Mouse (Mus musculus) urinary bladder, postnatal 4 days (tissue): Measurements from ENCODE around the gene P2rx2.

Experiments
- DNase-seq, 2 experiments: peaks; one replicate each; pipeline ENCODE4 v3.0.0; 2021 to 2022; ENCODE audit warnings: low spot score in 2 of 2

Gene P2rx2

DNA sequence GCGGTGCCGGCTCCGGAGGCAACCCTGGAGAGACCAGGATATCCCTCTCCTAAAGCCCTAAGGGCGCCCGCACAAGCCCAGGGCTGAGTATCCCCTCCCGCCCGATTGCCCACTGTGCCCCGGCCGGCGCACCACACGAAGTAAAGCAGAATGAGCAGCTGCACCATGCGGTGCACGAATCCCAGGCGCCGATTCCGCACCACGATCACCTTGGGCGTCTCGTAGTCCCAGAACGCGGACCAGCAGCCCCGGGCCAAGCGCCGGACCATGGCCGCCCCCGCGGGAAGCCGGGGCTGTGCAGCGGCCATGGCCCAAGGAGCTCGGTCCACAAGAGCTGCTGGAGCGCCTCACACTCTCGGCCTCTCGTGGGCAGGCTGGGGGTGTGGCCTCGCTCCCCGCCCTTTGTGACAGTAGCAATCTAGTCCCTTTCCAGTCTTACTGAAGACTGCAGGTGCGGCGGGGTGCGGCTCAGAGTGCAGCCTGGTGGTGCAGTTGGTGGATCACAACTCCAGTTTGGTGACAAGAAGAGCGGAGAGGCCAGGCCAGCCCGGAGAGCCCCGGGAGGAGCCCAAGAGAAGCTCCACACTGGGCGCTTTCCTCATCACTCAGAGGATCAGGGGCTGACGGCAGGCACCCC, at the start of gene P2rx2:
TSS of gene P2rx2 (minus strand) at position 565 of the 637 bp plus-strand sequence.
- DNase-seq, result peak in 1 of 2 experiments; percentile 44

DNA sequence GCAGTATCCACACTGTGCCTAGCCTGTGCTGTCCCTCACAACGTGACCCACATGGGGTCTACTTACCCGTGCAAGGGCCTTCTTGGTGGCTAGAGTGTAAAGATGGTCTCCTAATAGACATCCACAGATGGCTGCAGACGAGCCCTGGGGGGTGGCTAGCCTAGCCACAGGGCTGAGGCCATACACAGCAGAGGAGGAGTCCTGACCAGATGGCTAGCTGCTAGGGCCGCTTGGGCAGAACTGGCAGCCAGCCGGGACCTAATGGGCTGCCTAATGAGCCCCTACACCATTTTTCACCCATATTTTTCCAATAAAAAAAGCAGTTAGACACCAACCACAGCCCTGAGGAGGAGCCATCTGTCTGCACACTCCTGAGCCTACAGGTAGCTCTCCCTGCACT, 49.7 kb upstream of the P2rx2 start:
- DNase-seq, result no peak

DNA sequence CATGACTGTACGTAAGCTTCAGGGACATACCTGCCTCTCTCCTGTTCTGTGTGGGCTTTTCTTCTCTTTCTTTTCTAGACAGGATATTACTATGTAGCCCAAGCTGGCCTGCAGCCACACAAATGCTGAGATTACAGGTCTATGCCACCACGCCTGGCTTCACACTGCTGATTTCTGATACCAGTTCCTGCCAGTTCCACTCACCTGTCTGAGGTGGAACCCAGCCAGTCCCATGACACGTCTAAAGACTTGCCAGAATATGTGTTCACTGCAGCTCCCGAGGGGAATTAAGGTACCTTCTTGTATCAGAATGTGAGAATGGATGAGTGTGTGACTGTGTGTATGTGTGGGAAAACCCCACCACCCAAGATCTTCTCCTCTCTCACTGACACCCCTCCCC, 47.6 kb upstream of the P2rx2 start:
- no peak for DNase-seq

DNA sequence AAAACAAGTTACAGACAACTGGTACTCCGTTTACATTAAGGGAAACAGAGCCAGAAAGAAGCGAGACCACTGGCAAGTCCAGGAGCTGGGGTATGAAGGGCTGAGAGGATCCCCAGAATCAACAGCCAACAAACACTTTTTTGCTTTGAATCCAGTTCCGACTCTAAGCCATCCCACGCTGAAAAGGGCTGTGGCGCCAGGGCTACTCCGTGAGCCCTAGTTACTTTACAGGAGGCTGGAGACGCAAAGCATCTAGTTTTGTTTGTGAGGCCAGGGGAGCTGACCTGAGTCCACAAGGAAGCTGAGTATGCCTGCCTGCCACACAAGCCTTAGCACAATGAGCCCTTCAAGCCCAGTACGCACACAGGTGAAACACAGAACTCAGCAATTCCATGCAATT, 44.3 kb upstream of the P2rx2 start:
- no peak for DNase-seq

DNA sequence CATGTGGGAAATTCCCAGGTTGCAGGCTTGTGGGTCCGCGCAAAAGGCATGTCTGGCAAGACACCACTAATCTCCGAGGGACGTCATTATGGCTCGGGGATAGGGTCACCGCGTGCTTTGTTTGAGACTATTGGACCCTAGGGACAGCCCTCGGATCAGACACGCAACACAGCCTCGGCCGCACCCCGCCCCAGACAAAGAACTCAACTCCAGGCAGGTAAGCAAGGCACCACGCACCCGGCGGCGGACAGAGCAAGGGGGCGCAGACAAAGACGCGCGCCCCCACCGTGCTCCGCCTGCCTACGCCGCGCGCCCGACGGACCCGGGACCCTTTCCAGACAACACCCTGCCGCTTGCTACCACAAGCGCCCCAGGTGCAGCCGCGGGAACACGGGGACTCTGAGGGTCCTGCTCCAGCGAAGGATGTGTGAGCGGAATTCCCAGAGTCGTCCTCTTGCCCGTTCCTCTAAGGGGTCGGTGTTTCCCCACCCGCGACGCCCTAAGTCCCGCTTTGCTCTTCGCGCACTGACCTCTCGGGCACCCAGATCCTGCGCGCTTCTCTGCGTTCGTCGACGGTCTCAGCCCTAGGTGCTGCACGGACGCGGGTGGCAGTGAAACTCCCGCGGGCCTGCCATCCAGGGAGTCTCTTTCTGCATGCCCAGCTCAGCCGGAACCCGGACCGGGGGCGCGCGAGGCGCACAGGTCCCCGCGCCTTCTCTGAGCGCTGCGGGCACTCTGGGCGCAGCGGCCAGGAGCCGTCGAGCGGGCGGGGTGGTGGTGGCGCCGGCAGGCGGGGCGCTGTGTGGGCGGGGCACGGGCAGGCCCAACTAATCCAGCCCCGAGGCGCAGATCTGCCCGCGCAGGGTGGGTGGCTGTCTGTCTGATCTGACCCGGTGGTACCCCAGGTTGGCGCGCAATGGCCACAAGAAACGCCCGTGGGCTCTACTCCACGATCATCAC, 43.6 kb upstream of the P2rx2 start:
- peak; percentile 69 to 76 for DNase-seq

DNA sequence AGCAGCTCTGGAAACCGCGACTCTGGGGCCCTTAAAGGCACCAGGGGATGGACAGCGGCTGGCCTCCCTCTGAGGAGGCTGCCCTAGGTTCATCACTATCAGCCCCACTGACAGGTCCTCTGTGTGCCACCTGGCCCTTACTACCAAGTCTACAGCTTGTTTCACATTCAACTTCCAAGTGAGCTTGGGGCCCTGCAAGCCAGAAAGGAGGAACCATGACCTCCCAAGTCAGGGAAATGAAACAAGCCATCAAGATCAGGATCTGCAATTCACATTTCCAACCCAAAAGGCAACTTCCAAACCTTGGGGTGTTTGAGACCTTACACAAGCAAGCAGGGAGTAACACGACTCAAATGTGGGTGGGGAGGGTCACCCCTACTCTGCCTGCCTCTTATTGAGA, 42.3 kb upstream of the P2rx2 start:
- no peak for DNase-seq

DNA sequence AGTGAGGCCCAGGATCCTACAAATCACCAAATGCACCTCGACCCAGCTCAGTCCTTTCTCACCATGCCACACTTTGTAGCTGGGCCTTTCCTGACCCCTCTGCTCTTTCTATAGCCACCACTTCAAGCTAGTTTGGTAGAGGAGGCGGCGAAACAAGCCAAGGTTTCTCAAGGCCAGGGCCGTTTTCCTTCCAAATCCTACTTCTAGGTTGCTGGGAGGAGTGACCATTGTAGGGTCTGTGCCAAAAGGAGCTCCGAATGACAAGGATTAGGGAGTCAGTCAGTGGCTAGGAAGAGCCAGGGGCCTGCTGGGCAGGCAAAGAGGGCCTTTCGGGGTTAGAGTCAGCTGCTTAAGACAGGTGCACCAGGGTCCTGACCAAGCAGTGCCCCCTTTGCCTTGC, 41.5 kb upstream of the P2rx2 start:
- no peak for DNase-seq

DNA sequence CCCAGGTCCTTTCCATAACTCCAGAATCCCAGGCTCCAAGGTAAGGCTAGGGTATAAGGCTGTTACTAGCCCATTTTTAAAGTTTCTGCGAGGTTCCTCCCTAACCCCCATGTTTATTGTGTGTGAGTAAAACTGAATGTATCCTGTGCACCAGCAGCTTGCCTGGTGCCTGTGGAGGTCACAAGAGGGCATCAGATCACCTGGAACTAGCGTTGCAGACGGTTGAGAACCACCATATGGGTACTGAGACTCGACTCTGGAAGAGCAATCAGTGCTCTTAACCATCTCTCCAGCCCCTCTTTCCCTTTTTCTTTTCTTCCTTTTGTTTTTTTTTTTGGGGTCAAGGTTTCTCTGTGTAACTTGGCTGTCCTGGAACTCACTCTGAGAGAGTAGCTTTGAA, 36.8 kb upstream of the P2rx2 start:
- no peak for DNase-seq

DNA sequence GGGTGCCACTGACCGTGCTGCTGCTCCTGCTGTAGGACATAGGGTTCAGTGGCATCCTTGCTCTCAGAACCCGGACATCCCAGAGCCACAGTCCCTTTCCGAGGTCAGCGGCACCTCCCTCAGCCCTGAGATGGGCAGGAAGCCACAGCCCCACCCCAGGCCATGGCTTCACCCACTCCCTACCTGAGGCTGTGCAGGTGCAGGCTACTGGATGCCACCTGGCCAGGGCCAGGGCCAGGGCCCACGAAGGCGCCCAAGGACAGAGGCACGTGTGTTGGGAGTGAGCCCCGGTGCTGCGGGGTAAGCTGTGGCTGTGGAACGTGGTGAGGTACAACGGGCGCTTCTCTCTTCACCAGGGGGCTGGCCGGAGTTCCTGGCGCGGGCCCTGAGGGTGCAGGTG, 36.1 kb upstream of the P2rx2 start:
- DNase-seq, result no peak

DNA sequence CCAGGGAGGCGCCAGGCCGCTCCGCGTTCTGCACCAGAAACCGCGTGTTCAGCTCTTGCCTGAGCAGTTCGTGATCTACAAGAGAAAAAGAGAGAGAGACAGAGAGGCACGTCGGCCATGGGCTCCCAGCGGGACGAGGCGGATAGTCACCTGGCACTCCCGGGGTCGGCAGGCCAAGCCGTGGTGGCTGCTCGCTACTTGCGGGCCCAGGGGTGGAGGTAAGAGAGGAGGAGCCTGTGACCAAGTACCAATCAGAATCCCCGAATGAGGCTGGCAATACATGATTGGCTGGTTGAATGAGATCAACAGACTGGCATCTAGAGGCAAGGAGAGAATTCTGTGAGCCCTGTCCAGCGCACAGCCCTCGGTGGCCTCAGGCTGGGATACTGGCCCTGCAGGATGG, 35.2 kb upstream of the P2rx2 start:
- no peak for DNase-seq

DNA sequence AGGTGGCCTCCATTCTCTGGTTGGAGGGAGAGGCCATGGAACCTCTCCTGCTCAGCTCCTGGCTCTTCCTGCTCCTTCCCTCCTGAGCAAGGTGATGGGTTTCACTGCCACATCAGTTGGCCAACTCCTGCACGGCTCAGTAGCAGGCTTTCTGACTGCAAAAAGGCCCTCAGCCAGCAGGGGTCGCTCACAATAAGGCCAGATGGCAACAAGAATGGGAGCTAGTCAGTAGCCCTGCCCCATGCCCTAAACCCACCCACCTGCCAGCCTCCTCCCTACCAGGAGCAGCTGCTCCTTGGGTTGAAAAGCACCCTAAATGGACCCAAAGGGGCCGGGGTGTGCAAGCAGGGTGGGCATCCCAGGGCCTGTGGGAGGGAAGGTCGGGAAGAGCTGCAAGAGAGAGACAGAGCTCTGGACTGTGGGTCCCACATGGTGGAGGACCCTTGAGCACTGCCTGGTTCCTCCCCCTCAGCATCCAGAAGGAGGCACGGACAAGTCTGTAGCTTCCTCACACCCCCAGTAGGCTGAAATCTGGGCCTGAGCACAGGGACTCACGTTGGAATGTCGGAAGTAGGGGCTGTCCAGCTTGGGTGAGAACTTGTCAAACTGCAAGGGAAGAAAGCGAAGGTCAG, 33.9 kb upstream of the P2rx2 start:
- DNase-seq, result peak in 1 of 2 experiments; percentile 74

DNA sequence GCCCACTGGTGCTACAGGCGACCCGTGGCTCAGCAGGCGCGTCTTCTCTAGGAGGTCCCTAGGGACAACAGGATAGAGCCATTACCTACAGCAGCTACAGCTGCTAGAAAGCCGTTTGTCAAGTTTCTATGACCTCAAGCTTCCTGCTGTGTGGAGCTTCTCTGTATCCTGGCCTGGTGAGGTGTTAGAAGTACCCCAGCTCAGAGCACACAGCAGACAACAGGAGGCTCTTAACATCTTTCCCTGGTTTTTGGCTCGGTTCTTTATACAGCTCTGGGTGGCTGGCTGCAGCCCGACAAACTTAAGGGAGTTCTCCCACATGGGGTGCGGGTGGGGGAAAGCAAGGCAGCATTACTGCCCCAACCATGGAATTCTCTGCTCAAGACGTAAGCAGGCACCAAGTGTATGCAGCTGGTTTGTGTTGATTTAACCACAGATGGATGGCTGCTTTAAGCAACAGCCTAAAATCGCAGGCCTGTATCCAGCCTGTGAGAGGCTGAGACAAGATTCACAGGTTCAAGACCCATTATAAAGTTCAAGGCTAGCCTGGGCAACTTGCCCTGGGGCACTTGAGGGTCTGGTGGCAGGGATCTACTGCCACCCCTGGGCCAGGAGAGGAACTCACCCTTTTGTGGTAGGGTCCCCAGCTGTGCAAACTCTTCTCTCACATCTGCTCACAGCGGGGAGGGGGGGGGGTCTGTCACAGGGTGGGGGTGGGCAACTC, 21.0 kb upstream of the P2rx2 start:
- DNase-seq, result no peak

DNA sequence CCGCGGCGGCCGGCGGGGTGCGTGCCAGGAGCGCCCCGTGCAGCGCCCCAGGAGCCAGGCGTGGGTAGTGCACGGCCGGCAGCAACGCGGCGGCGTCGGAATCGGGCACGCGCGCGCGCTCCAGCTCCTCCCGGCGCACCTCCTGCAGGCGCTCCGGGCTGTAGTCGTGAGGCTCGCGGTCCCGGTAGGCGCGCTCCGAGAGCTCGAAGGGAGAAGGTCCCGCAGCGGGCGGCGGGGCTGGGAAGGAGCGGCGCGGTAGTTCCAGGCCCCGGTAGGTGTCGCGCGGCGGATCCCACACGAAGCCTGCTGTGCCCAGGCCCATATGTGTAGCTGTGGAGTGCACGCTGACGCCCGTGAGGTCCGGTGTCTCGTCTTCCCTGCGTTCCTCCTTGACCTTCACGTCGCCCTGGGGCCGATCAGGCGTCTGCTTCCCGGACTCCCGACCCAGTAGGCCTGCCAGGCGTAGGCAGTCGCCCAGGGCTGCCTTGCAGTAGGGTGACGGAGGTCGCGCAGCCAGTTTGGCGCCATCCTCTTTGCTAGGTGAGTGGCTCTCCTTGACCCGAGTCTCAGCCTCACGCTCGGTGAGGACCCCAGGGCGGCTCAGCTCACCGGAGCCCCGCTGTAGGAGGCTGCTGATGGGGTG, 20.3 kb upstream of the P2rx2 start:
- peak; percentile 71 to 82 for DNase-seq

DNA sequence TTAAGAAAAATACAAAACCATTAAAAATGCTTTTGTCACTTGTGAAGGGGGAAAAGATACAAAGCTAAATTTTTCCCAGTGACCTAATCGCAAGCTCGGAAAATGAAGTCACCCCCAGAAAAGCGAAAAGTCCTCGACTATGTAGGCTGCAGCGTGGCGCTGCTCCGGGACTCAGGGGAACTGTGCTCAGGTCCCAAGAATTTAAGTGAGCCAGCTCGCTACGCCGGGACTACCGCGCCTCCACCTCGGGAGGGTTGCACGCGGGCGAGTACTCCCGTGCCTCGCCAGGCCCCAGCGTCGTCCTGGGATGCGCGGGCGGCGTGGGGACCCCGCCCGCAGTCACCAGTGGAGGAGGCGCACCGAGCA, 19.8 kb upstream of the P2rx2 start:
- DNase-seq, result no peak

DNA sequence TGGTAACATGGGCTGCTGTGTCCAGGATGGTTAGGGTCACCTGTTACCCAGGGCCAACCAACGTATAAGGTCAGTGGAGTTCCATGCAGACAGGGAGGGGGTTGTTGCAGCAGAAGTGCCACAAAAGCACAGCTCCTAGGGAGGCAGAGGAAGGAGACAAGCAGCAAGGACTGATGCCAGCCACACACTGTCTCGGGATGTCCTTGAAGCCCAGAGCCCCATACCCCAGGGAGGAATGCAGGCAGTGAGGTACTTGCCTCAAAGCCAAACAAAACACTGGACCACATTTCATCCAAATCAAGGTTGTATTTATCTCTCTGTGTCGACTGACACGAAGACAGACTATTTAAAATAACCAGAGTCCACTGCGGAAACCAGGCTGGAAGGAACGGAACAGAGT, 18.5 kb upstream of the P2rx2 start:
- DNase-seq, result no peak

DNA sequence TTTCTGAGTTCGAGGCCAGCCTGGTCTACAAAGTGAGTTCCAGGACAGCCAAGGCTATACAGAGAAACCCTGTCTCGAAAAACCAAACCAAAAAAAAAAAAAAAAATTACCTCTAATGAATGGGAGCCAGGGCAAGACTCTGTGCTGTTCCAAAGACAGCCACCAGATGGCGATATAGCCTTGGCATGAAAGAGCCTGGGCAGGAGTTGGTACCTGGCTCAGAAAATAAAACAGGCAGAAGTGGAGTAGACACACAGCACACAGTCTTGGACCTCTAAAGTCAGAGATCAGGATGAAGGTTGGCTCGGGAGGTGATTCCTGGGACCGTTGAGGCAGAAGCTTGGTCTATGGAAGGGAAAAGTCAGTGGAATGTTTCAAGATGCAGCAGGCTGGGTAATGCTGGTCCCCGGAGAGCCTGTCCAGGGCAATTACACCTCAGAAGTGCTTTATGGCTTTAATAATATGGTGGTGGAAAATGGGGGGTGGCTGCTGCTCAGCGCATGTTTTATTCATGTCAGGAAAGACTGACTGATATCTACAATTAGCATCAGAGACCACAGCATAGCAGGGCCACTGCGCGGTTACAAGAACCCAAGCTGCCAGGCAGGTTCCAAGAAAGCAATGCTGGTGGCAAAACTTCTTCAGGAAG, 14.6 kb upstream of the P2rx2 start:
- peak; percentile 62 to 83 for DNase-seq

DNA sequence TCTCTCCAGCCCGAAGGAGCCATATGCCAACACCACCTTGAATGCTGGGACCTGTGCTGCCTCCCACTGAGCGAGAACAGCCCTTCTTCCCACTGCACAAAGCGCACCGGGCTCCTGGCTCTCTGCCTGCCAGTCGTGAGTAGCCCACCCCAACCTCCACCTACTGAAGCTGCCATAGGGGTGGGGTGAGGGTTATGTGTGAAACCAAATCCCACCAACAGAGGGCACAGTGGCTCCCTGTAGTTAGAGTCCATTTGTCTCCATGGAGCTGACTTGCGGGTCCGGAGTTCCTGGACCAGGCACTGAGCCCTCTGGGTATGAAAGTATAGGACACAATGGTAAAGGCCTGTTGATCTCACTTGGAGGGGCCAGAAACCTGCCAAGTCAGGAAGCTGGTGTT, 11.7 kb upstream of the P2rx2 start:
- no peak for DNase-seq

DNA sequence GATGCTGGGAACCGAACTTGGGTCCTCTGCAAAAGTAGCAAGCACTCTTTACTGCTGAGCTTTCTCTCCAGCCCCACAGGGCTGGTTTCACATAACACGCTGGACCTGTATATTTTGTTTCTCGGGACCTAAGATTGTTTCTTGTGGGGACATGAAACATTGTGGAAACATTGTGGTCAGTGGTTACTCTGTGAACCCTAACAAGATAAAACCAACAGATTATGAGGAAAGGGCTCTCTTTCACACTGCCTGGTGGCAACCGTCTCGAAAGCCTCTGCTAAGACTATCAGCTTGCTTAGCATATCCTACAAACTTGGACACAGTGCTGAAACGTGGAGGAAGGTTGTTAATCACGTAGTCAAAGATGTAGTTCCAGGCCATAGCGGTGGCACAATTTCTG, 4.0 kb upstream of the P2rx2 start:
- DNase-seq, result no peak

DNA sequence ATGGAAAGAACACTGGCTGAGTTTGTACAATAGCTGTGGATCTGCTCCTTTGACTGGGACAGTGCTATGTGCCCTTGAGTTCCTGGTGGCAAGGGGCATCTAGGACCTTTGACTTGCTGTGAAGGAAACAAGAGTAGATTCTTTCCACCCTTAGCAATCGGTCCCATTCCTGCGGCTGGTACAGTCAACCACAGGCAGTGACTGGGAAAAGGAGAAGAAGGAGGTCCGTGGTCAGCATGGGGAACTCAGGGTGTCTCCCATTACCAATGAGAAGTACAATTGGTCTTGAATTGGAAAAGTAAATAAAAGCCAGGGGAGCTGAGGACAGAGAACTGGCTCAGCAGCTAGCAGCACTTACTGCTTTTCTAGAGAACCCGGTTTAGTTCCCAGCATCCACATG, 2.5 kb upstream of the P2rx2 start:
- DNase-seq, result no peak

DNA sequence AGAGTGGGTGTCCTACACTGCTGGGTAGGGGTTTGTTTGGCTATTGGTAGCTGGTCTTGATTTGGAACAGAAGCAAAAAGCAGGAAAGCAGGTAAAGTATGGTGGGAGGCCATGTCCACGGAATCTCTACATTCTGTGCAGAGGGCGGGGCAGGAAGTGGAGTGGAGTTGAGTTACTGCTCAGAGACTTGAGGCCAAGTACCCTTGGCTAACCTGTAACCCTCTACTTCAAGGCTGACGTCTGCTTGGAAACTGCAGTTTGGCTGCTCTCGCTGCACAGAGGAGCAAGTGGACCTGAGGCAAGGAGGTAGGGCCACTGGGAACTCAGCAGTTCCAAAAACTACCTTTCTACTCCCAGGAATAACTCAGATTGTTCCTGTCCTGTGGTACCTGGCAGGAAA, 1.5 kb upstream of the P2rx2 start, which contains the start of gene Lrcol1:
TSS of gene Lrcol1 (plus strand) at position 207 of the 400 bp plus-strand sequence.
- DNase-seq, result no peak

DNA sequence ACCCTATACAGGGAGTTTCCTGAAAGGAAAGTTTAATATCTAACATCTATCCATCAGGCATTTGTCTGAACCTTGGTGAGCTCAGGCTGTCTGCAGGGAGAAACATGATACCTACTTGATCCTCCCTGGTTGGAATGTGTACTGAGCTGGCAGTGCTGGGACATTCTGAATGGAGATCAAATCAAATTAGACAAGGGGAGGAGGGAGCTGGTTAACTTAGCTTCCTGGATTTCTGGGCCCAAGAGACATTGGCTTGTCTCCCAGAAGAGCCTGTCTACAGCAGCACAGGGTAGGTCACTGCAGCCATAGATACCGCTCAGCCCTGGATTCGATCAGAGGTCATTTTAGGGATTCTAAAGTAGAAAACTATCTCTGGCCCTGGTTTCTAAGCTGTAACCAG, 4.2 kb downstream of the P2rx2 start:
- DNase-seq, result no peak
